In the genomic region with DNA sequence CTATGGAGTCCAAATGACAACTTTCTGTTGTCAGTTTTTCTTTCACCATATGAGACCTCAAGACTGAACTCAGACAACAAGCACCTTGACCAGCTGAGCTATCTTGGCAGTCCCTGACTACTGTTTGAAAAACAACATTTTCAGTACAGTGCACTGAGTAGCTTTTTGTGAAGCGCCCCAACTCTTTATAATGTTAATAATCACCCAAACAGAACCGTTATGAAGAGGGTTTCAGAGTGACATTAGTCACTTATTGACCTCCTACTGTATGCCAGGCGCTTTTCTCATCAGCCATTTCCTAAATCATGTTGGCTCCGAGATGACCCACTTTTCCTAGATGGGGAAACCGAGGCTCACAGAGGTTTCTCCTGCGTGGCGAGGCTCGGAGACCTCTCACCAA, we compare ENCODE assay signal across 8 mouse cellular contexts. TPM values are rescaled to one million over a fixed set of nuclear protein-coding genes. Genes with fewer than 3 reads are reported as not detected.
DNase-seq lines count a peak whose midpoint lies in the region; ATAC-seq and TF ChIP-seq lines count a peak whose summit lies in the region.

No protein-coding gene starts in this region.

- no peaks in the 10 kb centered on the region for H3K9me3 ChIP-seq in hindbrain, embryonic 14.5 days (ENCODE audit: control insufficient read depth, low read length)
- no peaks in the 10 kb centered on the region for H3K9me3 ChIP-seq in midbrain, embryonic 14.5 days (ENCODE audit: control insufficient read depth, low read length)

- H3K27me3 ChIP-seq in kidney, adult 2 months (replicated peaks; ENCODE audit: control insufficient read depth, insufficient read depth, low read length), result no peaks in the 10 kb centered on the region
- no peaks in the 10 kb centered on the region for H3K27me3 ChIP-seq in hindbrain, embryonic 14.5 days (ENCODE audit: control insufficient read depth, insufficient read depth, low read length)
- no peaks in the 10 kb centered on the region for H3K27me3 ChIP-seq in midbrain, embryonic 14.5 days (ENCODE audit: control insufficient read depth, insufficient read depth, low read length)

- H3K4me2 ChIP-seq in hindbrain, embryonic 14.5 days (replicated peaks), result peak overlapping the region; percentile 64
- H3K4me2 ChIP-seq in midbrain, embryonic 14.5 days (ENCODE audit: low read length), result peak overlapping the region; percentile 79

- H3K4me3 ChIP-seq in kidney, adult 2 months (ENCODE audit: insufficient read depth, low read depth, low read length), result peak overlapping the region; percentile 88
- H3K4me3 ChIP-seq in bone marrow macrophage, adult 2 months (ENCODE audit: insufficient read depth, low read length), result peak overlapping the region; percentile 83
- H3K4me3 ChIP-seq in hindbrain, embryonic 14.5 days (replicated peaks; ENCODE audit: low read length), result peak overlapping the region; percentile 71
- peak overlapping the region; percentile 82 for H3K4me3 ChIP-seq in midbrain, embryonic 14.5 days (replicated peaks; ENCODE audit: low read depth, low read length)

- no peak for TF ChIP-seq POLR2A in kidney, adult 2 months (IDR thresholded peaks at IDR 0.05; ENCODE audit: low read depth, low read length)
- TF ChIP-seq POLR2A in bone marrow macrophage, adult 2 months (IDR thresholded peaks at IDR 0.05; ENCODE audit: borderline replicate concordance, low read depth, low read length), result no peak

- ATAC-seq in hindbrain, embryonic 14.5 days (ENCODE audit: low FRiP score), result no peak
- ATAC-seq in midbrain, embryonic 14.5 days (ENCODE audit: low FRiP score, low TSS enrichment), result no peak

- no peaks in the 10 kb centered on the region; the same call in 1 of the 2 replicates for H3K4me1 ChIP-seq in kidney, adult 2 months (ENCODE audit: control insufficient read depth, insufficient read depth, low read length)
- peaks cover 6% of the 10 kb centered on the region for H3K4me1 ChIP-seq in bone marrow macrophage, adult 2 months (ENCODE audit: control insufficient read depth, insufficient read depth, low read length)
- H3K4me1 ChIP-seq in hindbrain, embryonic 14.5 days (replicated peaks; ENCODE audit: control insufficient read depth, insufficient read depth, low read length), result peaks cover 4% of the 10 kb centered on the region; the same call in 1 of the 2 replicates
- peaks cover 4% of the 10 kb centered on the region; the same call in 1 of the 2 replicates for H3K4me1 ChIP-seq in midbrain, embryonic 14.5 days (ENCODE audit: control insufficient read depth, insufficient read depth, low read length)

- no peaks in the 10 kb centered on the region for H3K36me3 ChIP-seq in kidney, adult 2 months (ENCODE audit: control insufficient read depth, insufficient read depth, low read length)
- H3K36me3 ChIP-seq in hindbrain, embryonic 14.5 days (replicated peaks; ENCODE audit: control insufficient read depth, insufficient read depth), result no peaks in the 10 kb centered on the region
- no peaks in the 10 kb centered on the region for H3K36me3 ChIP-seq in midbrain, embryonic 14.5 days (ENCODE audit: control insufficient read depth, insufficient read depth, low read length)

- 4% methylated on average over 8 of the region's 8 CpGs for WGBS in kidney, adult 2 months
- WGBS in hindbrain, embryonic 14.5 days, result 7% methylated on average over 8 of the region's 8 CpGs
- 7% methylated on average over 8 of the region's 8 CpGs for WGBS in midbrain, embryonic 14.5 days

- peak overlapping the region; percentile 37 for H3K27ac ChIP-seq in kidney, adult 2 months (ENCODE audit: insufficient read depth, low read depth, low read length)
- no peak overlapping the region for H3K27ac ChIP-seq in bone marrow macrophage, adult 2 months (ENCODE audit: insufficient read depth, low read depth, low read length)
- H3K27ac ChIP-seq in hindbrain, embryonic 14.5 days, result no peak overlapping the region
- 0 out of 2 replicates have a peak overlapping the region, but pooled peaks have one; percentile 20 for H3K27ac ChIP-seq in midbrain, embryonic 14.5 days (replicated peaks; ENCODE audit: low read depth, low read length)

- peak; percentile 60 for DNase-seq in kidney, adult 2 months
- no peak for DNase-seq in kidney, postnatal 10 days
- DNase-seq in hindbrain, embryonic 14.5 days (ENCODE audit: low spot score), result no peak
- no peak for DNase-seq in midbrain, embryonic 14.5 days
- DNase-seq in thymus, postnatal 36 days, result no peak
- DNase-seq in adrenal gland, postnatal 10 days, result no peak
- no peak for DNase-seq in cerebellum, postnatal 10 days

- TF ChIP-seq CTCF in kidney, adult 2 months (conservative IDR thresholded peaks at IDR 0.05; ENCODE audit: insufficient read depth, insufficient read length, low read depth, low read length), result no peak
- TF ChIP-seq CTCF in bone marrow macrophage, adult 2 months (IDR thresholded peaks at IDR 0.05; ENCODE audit: low read depth, low read length), result no peak

- peak overlapping the region; percentile 73 for H3K9ac ChIP-seq in hindbrain, embryonic 14.5 days
- peak overlapping the region; percentile 79 for H3K9ac ChIP-seq in midbrain, embryonic 14.5 days (replicated peaks; ENCODE audit: low read length)

RNA-seq across cellular contexts. Expression of gene March2, which starts 0.5 kb away (rescaled TPM):
- 95.8 and 102 TPM in 2 replicates for polyA plus RNA-seq in kidney, adult 2 months (2012; rRNA removed)
- polyA plus RNA-seq in bone marrow macrophage, adult 2 months (2012; ENCODE audit: insufficient read depth, insufficient read length, missing spikeins), result 61.3 and 62.9 TPM in 2 replicates
- 69.0 and 72.1 TPM in 2 replicates for polyA plus RNA-seq in hindbrain, embryonic 14.5 days (2014; fragmentation: Nextera tagmentation; extraction: Ambion mirVana)
- 45.2 and 62.6 TPM in 2 replicates for polyA plus RNA-seq in midbrain, embryonic 14.5 days (2014; fragmentation: Nextera tagmentation; extraction: Ambion mirVana)
- total RNA-seq in adrenal gland, postnatal 10 days (2021), result 100 to 1,000 TPM; 115 to 126 TPM

RNA-seq across cellular contexts. Expression of gene Hnrnpm, which starts 31.3 kb away (rescaled TPM):
- 49.9 and 50.7 TPM in 2 replicates for polyA plus RNA-seq in kidney, adult 2 months (2012; rRNA removed)
- polyA plus RNA-seq in bone marrow macrophage, adult 2 months (2012; ENCODE audit: insufficient read depth, insufficient read length, missing spikeins), result 320 and 384 TPM in 2 replicates
- polyA plus RNA-seq in hindbrain, embryonic 14.5 days (2014; fragmentation: Nextera tagmentation; extraction: Ambion mirVana), result 161 and 173 TPM in 2 replicates
- 177 and 214 TPM in 2 replicates for polyA plus RNA-seq in midbrain, embryonic 14.5 days (2014; fragmentation: Nextera tagmentation; extraction: Ambion mirVana)
- total RNA-seq in adrenal gland, postnatal 10 days (2021), result 100 to 1,000 TPM; 148 to 172 TPM

RNA-seq across cellular contexts. Expression of gene Rab11b, which starts 42.3 kb away (rescaled TPM):
- polyA plus RNA-seq in kidney, adult 2 months (2012; rRNA removed), result 291 and 303 TPM in 2 replicates
- polyA plus RNA-seq in bone marrow macrophage, adult 2 months (2012; ENCODE audit: insufficient read depth, insufficient read length, missing spikeins), result 128 TPM in 2 replicates
- 370 and 430 TPM in 2 replicates for polyA plus RNA-seq in hindbrain, embryonic 14.5 days (2014; fragmentation: Nextera tagmentation; extraction: Ambion mirVana)
- polyA plus RNA-seq in midbrain, embryonic 14.5 days (2014; fragmentation: Nextera tagmentation; extraction: Ambion mirVana), result 417 and 541 TPM in 2 replicates
- total RNA-seq in adrenal gland, postnatal 10 days (2021), result 100 to 1,000 TPM; 213 to 245 TPM

Comparison
In these comparisons a context has a peak if more than half of its experiments do, and no peak if none do; other contexts are left out.
1. H3K27ac ChIP-seq: peak in kidney, adult 2 months (single experiment) and midbrain, embryonic 14.5 days (single experiment); none in bone marrow macrophage, adult 2 months (single experiment) and hindbrain, embryonic 14.5 days (single experiment).
2. Peak in every context shown above with its lines, with median percentiles within 50 percentile points of each other: H3K4me3 ChIP-seq.